Mouse (Mus musculus) left cerebral cortex, adult 6 months (tissue): Measurements from ENCODE around the gene Prok2. TPM values are rescaled to one million over a fixed set of nuclear protein-coding genes. Genes with fewer than 3 reads are reported as not detected.

ENCODE experiments used
- long read RNA-seq, 2 experiments: library from polyadenylated mRNA; unstranded; transcript quantifications; one replicate each; pipeline ENCODE4 v2.0.0; 2019 to 2020
- polyA plus RNA-seq: library from polyadenylated mRNA; unstranded; fragments of <200 nt; fragmentation: Nextera tagmentation; gene quantifications from 2 replicates; pipeline ENCODE4 v1.2.3, GENCODE M21; 2021

The Prok2 gene
- polyA plus RNA-seq = 0.23 and 0.34 TPM in 2 replicates
- long read RNA-seq, experiment 1, partial matches to known transcripts = 0 of 2 reads
- long read RNA-seq, experiment 1, other reads (novel, unspliced or antisense) = 0 of 2 reads
- long read RNA-seq, experiment 2, partial matches to known transcripts = 0 of 1 reads
- long read RNA-seq, experiment 2, other reads (novel, unspliced or antisense) = 1 of 1 reads

GRCm38 (mm10) chr6:99725971-99726561 is at the start of gene Prok2:
Gene Prok2, minus strand, starts transcription at chr6:99726392.

GRCm38 (mm10) chr6:99692206-99692915 is 33.8 kb downstream of the Prok2 start, which contains the start of gene Gpr27:
Gene Gpr27, plus strand, starts transcription at chr6:99692679.

GRCm38 (mm10) chr6:99666318-99667171 is 59.6 kb downstream of the Prok2 start, which contains the start of the genes Eif4e3 and Gm20696:
Gene Eif4e3, minus strand, starts transcription at chr6:99666771.
Gene Gm20696, minus strand, starts transcription at chr6:99666797.

Other genes starting within 250 kb of the Prok2 start
- gene Foxp1, start 203.7 kb downstream of the Prok2 start, polyA plus RNA-seq = 34.8 and 61.0 TPM in 2 replicates
- 6.3 and 9.2 TPM in 2 replicates for gene Eif4e3, start 59.6 kb downstream of the Prok2 start, polyA plus RNA-seq
- gene Gm20696, start 59.6 kb downstream of the Prok2 start, polyA plus RNA-seq = 0.49 and 1.0 TPM in 2 replicates
- gene Gpr27, start 33.7 kb downstream of the Prok2 start, polyA plus RNA-seq = 8.2 and 15.1 TPM in 2 replicates